Mouse (Mus musculus) small intestine, adult 2 months (tissue): ENCODE measurements around the gene Gm20683. TPM values are rescaled to one million over a fixed set of nuclear protein-coding genes. Genes with fewer than 3 reads are reported as not detected.

Experiments
- H3K27ac ChIP-seq: fragments of 200-500 bp; 2 replicates; pipeline ENCODE4 v1.5.1; 2012; ENCODE audit warnings: low read depth, low read length, control low read depth, inconsistent platforms; ENCODE audit not compliant: insufficient read depth
- H3K27me3 ChIP-seq: fragments of 200-500 bp; 2 replicates; pipeline ENCODE4 v1.6.1; 2012; ENCODE audit warnings: mild to moderate bottlenecking, moderate library complexity, low read length, inconsistent platforms; ENCODE audit not compliant: control insufficient read depth, insufficient read depth
- H3K36me3 ChIP-seq: fragments of 200-500 bp; 2 replicates; pipeline ENCODE4 v1.6.1; 2012; ENCODE audit warnings: mild to moderate bottlenecking, low read length, control low read depth, inconsistent platforms; ENCODE audit not compliant: control insufficient read depth, insufficient read depth
- H3K4me1 ChIP-seq: fragments of 200-500 bp; 2 replicates; pipeline ENCODE4 v1.6.1; 2012; ENCODE audit warnings: low read length, inconsistent platforms, mixed read lengths; ENCODE audit not compliant: control insufficient read depth, insufficient read depth, insufficient read length
- H3K4me3 ChIP-seq: fragments of 200-500 bp; 2 replicates; pipeline ENCODE4 v1.5.1; 2012; ENCODE audit warnings: low read depth, mild to moderate bottlenecking, control low read depth, inconsistent platforms, low read length, moderate library complexity
- CTCF ChIP-seq: fragments of 200-500 bp; IDR thresholded peaks from 2 replicates; pipeline ENCODE4 v1.5.1; 2012; ENCODE audit warnings: low read depth, mild to moderate bottlenecking, control low read depth, inconsistent platforms, low read length, moderate library complexity, mixed read lengths; ENCODE audit not compliant: insufficient replicate concordance, insufficient read length; ENCODE audit errors: extremely low read depth
- POLR2A ChIP-seq: fragments of 200-500 bp; IDR thresholded peaks from 2 replicates; pipeline ENCODE4 v1.6.1; 2012; ENCODE audit warnings: low read depth, mild to moderate bottlenecking, control low read depth, inconsistent platforms, low read length, moderate library complexity
- WGBS: fragments of 180-500 bp; shearing (Covaris S2); methylation state at CpG from one replicate; pipeline ENCODE4 v1.1.7; 2018; 5-methylcytosine and 5-hydroxymethylcytosine counted together
- polyA plus RNA-seq: library from polyadenylated mRNA; depleted of rRNA; stranded (reverse); fragments of >200 nt; gene quantifications from 2 replicates; pipeline ENCODE4 v1.2.3, GENCODE M21; 2012

The Gm20683 gene
- polyA plus RNA-seq, 1 experiment = 55.5 TPM

DNA sequence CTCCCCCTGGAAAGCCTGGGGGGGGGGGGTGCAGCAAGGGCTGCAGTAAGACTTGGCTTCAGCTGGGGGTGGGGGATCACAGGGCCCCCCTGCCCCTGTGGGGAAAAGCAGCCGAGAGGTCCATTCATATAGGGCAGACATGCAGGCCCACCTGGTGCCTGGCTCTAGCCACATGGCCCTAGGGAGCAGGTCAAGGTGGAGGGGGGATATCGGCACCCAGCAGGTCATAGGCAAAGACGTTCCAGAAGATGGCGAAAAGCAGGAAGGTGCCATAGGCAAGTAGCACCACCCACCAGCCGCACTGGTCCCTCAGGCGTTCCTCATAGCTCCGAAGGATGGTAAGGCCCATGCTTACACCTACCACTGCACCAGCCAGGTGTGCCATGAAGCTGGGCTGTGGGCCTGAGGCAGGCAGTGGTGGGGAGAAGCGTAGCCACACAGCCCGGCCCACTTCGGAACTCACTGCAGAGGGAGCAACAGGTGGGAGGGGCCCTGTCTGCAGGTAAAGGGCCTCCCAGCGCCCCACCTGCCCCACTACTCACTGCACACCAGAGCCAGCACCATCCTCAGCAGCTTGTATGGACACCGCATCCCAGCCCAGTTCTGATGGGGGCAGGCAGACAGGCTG is 6.9 kb downstream of the Gm20683 start:
- H3K4me3 ChIP-seq = peak overlapping the region; percentile 80

DNA sequence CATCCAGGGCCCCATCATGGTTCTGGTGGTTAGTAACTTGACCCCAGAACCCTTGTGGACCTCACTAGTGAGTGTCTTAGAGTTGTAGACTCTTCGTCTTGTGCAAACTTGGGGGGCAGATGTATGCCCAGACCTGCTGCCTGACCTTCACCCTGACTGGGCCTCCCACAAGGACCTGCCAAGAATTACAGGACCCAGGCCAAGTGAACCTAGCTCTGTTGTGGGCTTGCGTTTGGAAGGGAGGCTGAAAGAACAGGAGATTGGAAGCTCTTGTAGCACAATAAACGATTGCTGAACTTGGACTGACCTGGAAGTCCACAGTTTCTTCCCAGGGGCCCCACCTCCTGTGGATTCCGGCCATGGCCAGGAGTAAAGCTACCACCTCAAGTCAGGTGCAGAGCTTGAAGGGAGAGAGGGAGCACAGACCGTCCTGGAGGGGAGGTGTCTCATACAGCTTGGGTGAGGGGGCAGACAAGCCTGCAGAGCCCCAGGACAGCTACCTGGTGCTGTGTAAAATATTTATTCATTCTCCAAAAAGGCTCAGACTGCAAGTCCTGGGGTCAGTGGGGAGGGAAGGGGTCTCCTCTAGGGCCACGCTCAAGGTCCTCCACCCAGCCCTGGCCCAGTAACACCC is 7.5 kb downstream of the Gm20683 start:
- H3K27me3 ChIP-seq = no peaks in the 10 kb centered on the region
- TF ChIP-seq CTCF = no peak
- TF ChIP-seq POLR2A = no peak
- peak overlapping the region; percentile 99 for H3K27ac ChIP-seq
- WGBS = 11% methylated on average over 6 of the region's 6 CpGs
- H3K36me3 ChIP-seq = peaks cover 21% of the 10 kb centered on the region
- H3K4me3 ChIP-seq = peak overlapping the region; percentile 80
- H3K4me1 ChIP-seq = peaks cover 49% of the 10 kb centered on the region

More for the DNA sequence above, 6.9 kb downstream of the Gm20683 start:
- peaks cover 25% of the 10 kb centered on the region for H3K36me3 ChIP-seq
- H3K4me1 ChIP-seq = peaks cover 52% of the 10 kb centered on the region
- H3K27me3 ChIP-seq = no peaks in the 10 kb centered on the region
- TF ChIP-seq CTCF (no peak), POLR2A (no peak)
- no peak overlapping the region for H3K27ac ChIP-seq
- 37% methylated on average over 12 of the region's 12 CpGs for WGBS

DNA sequence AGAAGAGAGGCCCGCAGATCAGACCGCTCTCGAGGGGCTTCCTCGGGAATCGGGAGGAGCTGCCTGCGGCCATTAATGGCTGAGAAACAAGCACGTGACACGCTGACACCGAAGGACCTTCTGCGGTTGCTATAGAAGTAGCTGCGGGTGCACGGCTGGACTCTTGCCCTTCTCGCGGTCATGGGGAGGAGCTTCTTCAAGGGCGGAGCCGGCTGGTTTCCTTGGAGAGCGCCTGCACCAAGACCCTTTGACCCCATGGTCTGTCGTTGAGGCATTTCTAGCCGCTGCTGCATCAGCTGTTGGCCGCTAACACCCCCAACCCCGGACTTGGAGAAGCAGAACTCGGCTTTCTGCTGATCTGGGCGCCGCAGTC is 8.3 kb downstream of the Gm20683 start, which contains the start of gene Stub1:
Gene Stub1, minus strand, starts transcription at position 114 of the 373 bp plus-strand sequence.
- peaks cover 15% of the 10 kb centered on the region for H3K36me3 ChIP-seq
- 1% methylated on average over 24 of the region's 24 CpGs for WGBS
- peaks cover 52% of the 10 kb centered on the region for H3K4me1 ChIP-seq
- H3K27ac ChIP-seq = peak within 1 kb of the TSS; percentile 99
- H3K27me3 ChIP-seq = no peaks in the 10 kb centered on the region
- H3K4me3 ChIP-seq = peak within 1 kb of the TSS; percentile 83
- peak; percentile 9; the same call in 1 of the 2 replicates for TF ChIP-seq POLR2A
- no peak for TF ChIP-seq CTCF

DNA sequence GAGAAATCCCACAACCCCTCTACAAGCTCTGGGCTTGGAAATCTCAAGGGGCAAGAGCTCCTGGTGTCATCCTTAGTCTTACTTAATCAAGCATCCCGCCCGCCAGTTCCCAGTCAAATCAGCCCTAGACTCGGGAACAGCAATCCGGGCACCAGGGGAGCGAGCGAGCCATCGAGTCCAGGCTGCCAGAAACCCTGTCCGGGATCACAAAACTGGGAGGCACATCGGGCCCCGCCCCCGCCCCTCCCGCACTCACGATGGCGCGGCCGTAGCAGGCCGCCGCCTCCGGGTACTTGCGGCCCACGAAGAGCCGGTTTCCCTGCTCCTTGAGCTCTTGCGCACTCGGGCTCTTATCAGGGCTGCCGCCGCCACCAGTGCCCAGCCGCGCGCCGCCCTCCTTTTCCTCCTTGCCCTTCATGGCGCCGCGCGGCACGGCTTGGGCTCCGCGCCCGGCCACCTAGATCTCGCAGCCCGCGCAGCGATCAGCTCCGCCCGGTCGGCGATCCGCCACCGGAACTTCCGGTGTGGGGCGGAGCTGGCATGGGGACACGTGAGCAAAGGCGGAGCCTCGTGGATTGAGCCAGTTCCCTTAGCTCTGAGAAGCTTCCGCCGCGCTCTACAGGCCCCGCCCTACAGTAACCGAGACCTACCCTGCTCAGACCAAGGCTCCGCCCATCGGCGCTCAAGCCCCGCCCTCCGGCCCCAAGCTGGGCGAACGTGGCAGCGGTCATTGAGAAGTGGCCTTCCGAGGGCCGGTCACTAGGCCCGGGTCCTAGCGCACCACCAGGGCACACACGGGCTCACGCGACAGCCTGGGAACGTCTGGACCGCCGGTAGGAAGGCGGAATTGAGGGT is 8.9 kb downstream of the Gm20683 start:
- under 1% methylated on average over 77 of the region's 77 CpGs for WGBS
- H3K4me3 ChIP-seq = peak overlapping the region; percentile 83
- peaks cover 54% of the 10 kb centered on the region for H3K4me1 ChIP-seq
- TF ChIP-seq POLR2A (peak; percentile 63), CTCF (no peak)
- peak overlapping the region; percentile 99 for H3K27ac ChIP-seq
- H3K27me3 ChIP-seq = no peaks in the 10 kb centered on the region
- H3K36me3 ChIP-seq = peaks cover 13% of the 10 kb centered on the region

DNA sequence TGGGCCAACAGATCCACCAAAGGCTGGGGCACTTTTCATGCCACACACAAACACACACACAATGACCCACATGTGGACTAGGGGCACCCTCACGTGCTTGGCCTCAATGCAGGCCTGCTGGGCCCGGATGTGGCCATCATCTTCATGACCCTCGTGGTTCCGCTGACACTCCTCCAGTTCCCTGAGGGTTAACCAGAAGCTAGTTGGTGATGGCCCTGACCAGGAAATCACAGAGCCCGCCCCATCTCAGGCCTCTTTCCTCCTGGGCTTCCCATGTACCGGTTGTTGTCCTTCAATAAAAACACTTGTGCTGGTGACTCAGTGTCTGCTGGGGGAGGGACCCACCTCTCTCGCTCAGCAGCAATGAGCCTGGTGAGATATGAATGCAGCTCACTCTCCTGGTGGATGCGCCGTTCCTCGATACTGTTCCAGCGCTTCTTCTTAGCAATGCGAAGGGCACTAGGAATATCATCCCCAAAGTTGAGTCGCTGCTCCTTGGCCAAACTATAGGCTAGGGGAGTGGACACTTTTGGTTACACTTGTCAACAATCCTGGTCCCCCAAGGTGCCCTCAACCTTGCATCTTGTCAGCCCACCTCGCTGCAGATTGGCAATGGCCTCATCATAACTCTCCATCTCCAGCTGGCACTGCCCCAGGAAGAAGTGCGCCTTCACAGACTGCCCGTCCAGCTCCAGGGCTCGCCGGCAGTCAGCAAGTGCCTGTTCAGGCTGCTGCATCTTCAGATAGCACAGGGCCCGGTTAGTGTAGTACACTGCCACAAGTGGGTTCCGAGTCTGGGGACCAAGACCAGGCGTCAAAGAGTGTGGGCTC is 9.9 kb downstream of the Gm20683 start:
- peak overlapping the region; percentile 83 for H3K4me3 ChIP-seq
- H3K27me3 ChIP-seq = no peaks in the 10 kb centered on the region
- 22% methylated on average over 21 of the region's 21 CpGs for WGBS
- H3K4me1 ChIP-seq = peaks cover 50% of the 10 kb centered on the region
- TF ChIP-seq POLR2A (no peak), CTCF (no peak)
- peak overlapping the region; percentile 73 for H3K27ac ChIP-seq
- peaks cover 15% of the 10 kb centered on the region for H3K36me3 ChIP-seq

DNA sequence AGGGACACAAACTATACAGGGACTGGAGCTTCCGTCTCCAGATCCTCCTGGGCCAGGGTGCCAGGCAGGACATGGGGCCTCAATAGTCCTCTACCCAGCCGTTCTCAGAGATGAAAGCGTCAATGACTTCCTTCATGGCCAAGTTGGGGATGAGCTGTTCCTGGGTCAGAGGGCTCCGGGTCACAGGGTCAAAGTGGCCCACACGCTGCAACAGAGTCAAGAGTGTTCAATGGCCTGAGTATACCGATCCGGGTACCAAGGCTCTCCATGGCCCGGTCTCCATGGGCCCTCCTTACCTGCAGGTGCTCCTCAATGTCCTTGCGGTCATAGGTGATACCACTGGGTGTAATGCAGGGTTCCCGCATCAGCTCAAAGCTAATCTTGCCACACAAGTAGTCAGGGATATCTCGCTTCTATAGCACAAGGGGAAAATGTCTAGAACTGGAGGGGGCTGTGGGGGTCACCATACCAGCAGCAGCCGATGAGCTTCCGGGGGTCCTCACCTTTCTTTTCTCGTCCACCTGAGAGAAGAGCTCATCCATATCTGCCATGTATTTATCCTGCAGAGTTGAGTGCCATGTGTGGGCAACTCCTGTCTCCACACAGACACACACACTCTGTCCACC is 10.6 kb downstream of the Gm20683 start:
- Histone ChIP-seq H3K27ac (no peak overlapping the region), H3K36me3 (peaks cover 21% of the 10 kb centered on the region), H3K4me1 (peaks cover 43% of the 10 kb centered on the region), H3K27me3 (no peaks in the 10 kb centered on the region), H3K4me3 (no peak overlapping the region)
- 81% methylated on average over 14 of the region's 14 CpGs for WGBS
- no peak for TF ChIP-seq CTCF
- TF ChIP-seq POLR2A = no peak
